ENCODE assay signal across 2 mouse cellular contexts in genomic region chr7:140374300-140374699, GRCm38 (mm10).
TF ChIP-seq lines count a peak whose summit lies in the region.

No protein-coding gene starts in this region.

TF ChIP-seq in C2C12, 6 proteins besides CTCF, POLR2A, EP300 and RAD21:
- no peak for TF ChIP-seq CEBPB (IDR thresholded peaks at IDR 0.05; ENCODE audit: low read depth)
- TF ChIP-seq MYOD1 (IDR thresholded peaks at IDR 0.05; ENCODE audit: control insufficient read depth, insufficient read length, low read depth): peak; percentile 98
- no peak for TF ChIP-seq MYOG (IDR thresholded peaks at IDR 0.05; ENCODE audit: control insufficient read depth, extremely low read depth, insufficient read length)
- no peak for TF ChIP-seq MAX (IDR thresholded peaks at IDR 0.05)
- TF ChIP-seq FOSL1 (IDR thresholded peaks at IDR 0.05; ENCODE audit: insufficient read depth, low read length, poor library complexity, severe bottlenecking): no peak
- peak; percentile 8 for TF ChIP-seq USF1 (IDR thresholded peaks at IDR 0.05; ENCODE audit: low read depth)
TF ChIP-seq in C2C12: peak in this region for 2.

TF ChIP-seq in CH12.LX, 34 proteins besides CTCF, POLR2A, EP300 and RAD21:
- TF ChIP-seq MYC (IDR thresholded peaks at IDR 0.05; ENCODE audit: low read depth, low read length): no peak
- no peak for TF ChIP-seq MAFK (IDR thresholded peaks at IDR 0.05; ENCODE audit: insufficient replicate concordance, low read length)
- no peak for TF ChIP-seq SMC3 (IDR thresholded peaks at IDR 0.05; ENCODE audit: low read depth, low read length)
- no peak for TF ChIP-seq USF1 (IDR thresholded peaks at IDR 0.05; ENCODE audit: low read depth, low read length)
- TF ChIP-seq ZNF384 (IDR thresholded peaks at IDR 0.05; ENCODE audit: low read depth, low read length): no peak
- no peak for TF ChIP-seq USF2 (conservative IDR thresholded peaks at IDR 0.05; ENCODE audit: low read depth, low read length)
- TF ChIP-seq CHD1 (IDR thresholded peaks at IDR 0.05; ENCODE audit: low read depth, low read length): no peak
- no peak for TF ChIP-seq SIN3A (IDR thresholded peaks at IDR 0.05; ENCODE audit: low read length)
- no peak for TF ChIP-seq MEF2A (IDR thresholded peaks at IDR 0.05; ENCODE audit: borderline replicate concordance, low read depth, low read length)
- TF ChIP-seq ZC3H11A (IDR thresholded peaks at IDR 0.05; ENCODE audit: low read depth, low read length): no peak
- no peak for TF ChIP-seq NRF1 (IDR thresholded peaks at IDR 0.05; ENCODE audit: low read depth, low read length)
- no peak for TF ChIP-seq UBTF (IDR thresholded peaks at IDR 0.05; ENCODE audit: low read depth, low read length)
- TF ChIP-seq HCFC1 (IDR thresholded peaks at IDR 0.05; ENCODE audit: low read depth, low read length): no peak
- TF ChIP-seq TCF12 (IDR thresholded peaks at IDR 0.05; ENCODE audit: low read depth, low read length): no peak
- TF ChIP-seq GABPA (IDR thresholded peaks at IDR 0.05; ENCODE audit: insufficient replicate concordance, low read depth, low read length): no peak
- TF ChIP-seq MXI1 (IDR thresholded peaks at IDR 0.05; ENCODE audit: low read depth, low read length): no peak
- no peak for TF ChIP-seq BHLHE40 (IDR thresholded peaks at IDR 0.05; ENCODE audit: low read depth, low read length)
- no peak for TF ChIP-seq ZKSCAN1 (IDR thresholded peaks at IDR 0.05; ENCODE audit: borderline replicate concordance, low read depth, low read length)
- no peak for TF ChIP-seq ZMIZ1 (IDR thresholded peaks at IDR 0.05; ENCODE audit: low read depth, low read length)
- TF ChIP-seq KAT2A (IDR thresholded peaks at IDR 0.05; ENCODE audit: insufficient replicate concordance, low read length): no peak
